Mouse (Mus musculus) thymus, adult 2 months (tissue): ENCODE measurements around the gene Akt1s1. TPM values are rescaled to one million over a fixed set of nuclear protein-coding genes. Genes with fewer than 3 reads are reported as not detected.
A peak's percentile ranks its signal among the peaks of the same experiment; 100 is the strongest.

Source experiments
- DNase-seq: peaks from one replicate; pipeline ENCODE4 v3.0.0; 2021
- H3K27ac ChIP-seq: fragments of 200-500 bp; 2 replicates; pipeline ENCODE4 v1.5.1; 2012; ENCODE audit warnings: low read length, control low read depth; ENCODE audit not compliant: control insufficient read depth, insufficient read depth
- H3K27me3 ChIP-seq: fragments of 200-500 bp; 2 replicates; pipeline ENCODE4 v1.6.1; 2012; ENCODE audit warnings: mild to moderate bottlenecking, low read length, moderate library complexity, mixed read lengths; ENCODE audit not compliant: control insufficient read depth, insufficient read depth
- H3K36me3 ChIP-seq: fragments of 200-500 bp; 2 replicates; pipeline ENCODE4 v1.6.1; 2012; ENCODE audit warnings: mild to moderate bottlenecking, low read length, moderate library complexity; ENCODE audit not compliant: control insufficient read depth, insufficient read depth
- H3K4me1 ChIP-seq: fragments of 200-500 bp; replicated peaks from 2 replicates; pipeline ENCODE4 v1.6.1; 2012; ENCODE audit warnings: low read length; ENCODE audit not compliant: control insufficient read depth, insufficient read depth
- H3K4me3 ChIP-seq: fragments of 200-500 bp; 2 replicates; pipeline ENCODE4 v1.5.1; 2012; ENCODE audit warnings: mild to moderate bottlenecking, low read length, control low read depth, moderate library complexity; ENCODE audit not compliant: control insufficient read depth, insufficient read depth
- CTCF ChIP-seq: fragments of 200-500 bp; IDR thresholded peaks from 2 replicates; pipeline ENCODE4 v1.5.1; 2012; ENCODE audit warnings: mild to moderate bottlenecking, control low read depth, low read length, moderate library complexity, borderline replicate concordance; ENCODE audit not compliant: control insufficient read depth, poor library complexity, insufficient read depth; ENCODE audit errors: extremely low read depth
- POLR2A ChIP-seq: fragments of 200-500 bp; IDR thresholded peaks from 2 replicates; pipeline ENCODE4 v1.6.1; 2012; ENCODE audit warnings: mild to moderate bottlenecking, low read length, control low read depth, moderate library complexity; ENCODE audit not compliant: control insufficient read depth, poor library complexity, insufficient read depth; ENCODE audit errors: extremely low read depth
- WGBS: fragments of 180-500 bp; shearing (Covaris S2); methylation state at CpG from one replicate; pipeline ENCODE4 v1.1.7; 2018; 5-methylcytosine and 5-hydroxymethylcytosine counted together
- polyA plus RNA-seq: library from polyadenylated mRNA; depleted of rRNA; stranded (reverse); fragments of >200 nt; gene quantifications from 2 replicates; pipeline ENCODE4 v1.2.3, GENCODE M21; 2012

The Akt1s1 gene
- polyA plus RNA-seq, 1 experiment = 91.4 TPM

DNA sequence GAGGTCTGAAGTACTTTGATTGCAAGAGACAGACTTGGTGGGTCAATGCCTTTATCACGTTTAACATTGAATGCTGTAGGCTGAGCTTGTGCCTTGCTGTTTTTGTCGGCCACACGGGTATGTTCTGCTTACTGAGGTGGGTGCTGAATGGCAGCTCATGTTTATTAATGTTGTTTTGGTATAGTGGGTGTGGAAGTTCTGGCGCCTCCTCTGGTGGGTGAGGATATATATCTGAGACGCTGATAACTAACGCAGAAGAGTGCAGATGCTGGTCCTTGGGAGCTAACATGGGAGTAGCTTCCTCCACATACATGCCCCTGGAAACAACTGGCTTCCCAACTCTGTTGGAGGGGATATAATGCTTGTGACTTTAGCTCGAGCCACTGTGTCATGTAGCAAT lies 25.4 kb upstream of the Akt1s1 start:
- Histone ChIP-seq H3K4me1 (peaks cover 15% of the 10 kb centered on the region), H3K27ac (no peak overlapping the region), H3K36me3 (no peaks in the 10 kb centered on the region; the same call in 1 of the 2 replicates), H3K4me3 (no peak overlapping the region), H3K27me3 (no peaks in the 10 kb centered on the region)
- TF ChIP-seq CTCF = no peak
- no peak for TF ChIP-seq POLR2A
- no peak for DNase-seq
- WGBS = 66% methylated on average over 7 of the region's 7 CpGs

DNA sequence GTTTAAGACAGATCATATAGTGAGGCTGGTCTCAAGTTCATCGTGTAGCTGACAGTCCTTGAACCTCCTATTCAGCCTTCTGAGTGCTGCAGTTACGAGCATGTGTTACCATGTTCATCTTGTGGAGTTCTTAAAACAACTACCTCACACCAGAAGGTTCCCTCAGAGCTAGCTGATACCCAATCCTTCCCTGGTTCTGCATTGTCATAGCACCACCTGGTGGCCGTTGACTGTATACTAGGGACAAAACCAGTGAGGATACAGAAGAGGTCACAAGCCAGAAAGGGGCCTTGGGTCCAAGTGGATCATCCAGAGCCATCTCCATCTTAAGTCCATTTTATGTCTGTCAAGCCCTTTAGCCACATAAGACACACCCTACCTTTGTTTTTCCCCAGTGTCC lies 23.9 kb upstream of the Akt1s1 start:
- H3K27ac ChIP-seq = no peak overlapping the region
- H3K4me1 ChIP-seq = peaks cover 5% of the 10 kb centered on the region
- TF ChIP-seq POLR2A (no peak), CTCF (no peak)
- DNase-seq = peak; percentile 80
- no peak overlapping the region for H3K4me3 ChIP-seq
- WGBS = 6% methylated on average over 3 of the region's 3 CpGs
- H3K36me3 ChIP-seq = peaks cover 14% of the 10 kb centered on the region
- no peaks in the 10 kb centered on the region for H3K27me3 ChIP-seq

DNA sequence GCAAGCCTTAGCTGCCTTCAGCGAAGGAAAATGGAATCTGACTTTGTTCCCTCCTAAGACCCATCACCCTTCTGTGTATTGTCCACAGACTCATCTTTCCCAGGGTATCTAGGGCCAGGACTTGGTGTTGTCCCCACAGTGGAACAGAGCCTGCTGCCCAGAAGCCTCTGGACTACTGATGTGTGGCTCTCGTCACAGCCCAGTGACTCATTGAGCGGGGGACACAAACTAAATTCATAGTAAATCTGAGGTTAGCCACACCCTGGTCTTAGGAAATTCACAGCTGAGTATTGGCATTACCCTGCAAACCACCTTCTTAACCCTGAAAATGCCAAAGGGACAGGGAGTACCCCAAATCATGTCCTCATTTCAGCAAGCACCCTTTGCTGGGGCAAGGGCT lies 22.0 kb upstream of the Akt1s1 start:
- 91% methylated on average over 3 of the region's 3 CpGs for WGBS
- DNase-seq = no peak
- peaks cover 31% of the 10 kb centered on the region for H3K36me3 ChIP-seq
- peaks cover 3% of the 10 kb centered on the region for H3K4me1 ChIP-seq
- H3K27ac ChIP-seq = no peak overlapping the region
- no peak for TF ChIP-seq POLR2A
- no peak for TF ChIP-seq CTCF
- no peaks in the 10 kb centered on the region for H3K27me3 ChIP-seq
- no peak overlapping the region for H3K4me3 ChIP-seq

DNA sequence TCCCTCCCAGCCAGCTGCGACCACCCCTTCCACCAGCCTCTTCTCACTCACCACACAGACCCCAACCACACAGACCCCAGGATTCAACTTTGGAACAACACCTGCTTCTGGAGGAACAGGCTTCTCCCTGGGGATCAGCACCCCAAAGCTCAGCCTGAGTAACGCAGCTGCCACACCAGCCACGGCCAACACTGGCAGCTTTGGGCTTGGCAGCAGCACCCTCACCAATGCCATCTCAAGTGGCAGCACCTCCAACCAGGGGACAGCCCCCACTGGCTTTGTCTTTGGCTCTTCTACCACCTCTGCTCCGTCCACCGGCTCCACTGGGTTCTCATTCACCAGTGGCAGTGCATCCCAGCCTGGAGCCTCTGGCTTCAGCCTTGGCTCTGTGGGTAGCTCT lies 20.1 kb upstream of the Akt1s1 start:
- DNase-seq = no peak
- Histone ChIP-seq H3K27ac (no peak overlapping the region), H3K27me3 (no peaks in the 10 kb centered on the region), H3K4me3 (no peak overlapping the region), H3K4me1 (peaks cover 3% of the 10 kb centered on the region), H3K36me3 (peaks cover 31% of the 10 kb centered on the region)
- 85% methylated on average over 5 of the region's 5 CpGs for WGBS
- no peak for TF ChIP-seq POLR2A

DNA sequence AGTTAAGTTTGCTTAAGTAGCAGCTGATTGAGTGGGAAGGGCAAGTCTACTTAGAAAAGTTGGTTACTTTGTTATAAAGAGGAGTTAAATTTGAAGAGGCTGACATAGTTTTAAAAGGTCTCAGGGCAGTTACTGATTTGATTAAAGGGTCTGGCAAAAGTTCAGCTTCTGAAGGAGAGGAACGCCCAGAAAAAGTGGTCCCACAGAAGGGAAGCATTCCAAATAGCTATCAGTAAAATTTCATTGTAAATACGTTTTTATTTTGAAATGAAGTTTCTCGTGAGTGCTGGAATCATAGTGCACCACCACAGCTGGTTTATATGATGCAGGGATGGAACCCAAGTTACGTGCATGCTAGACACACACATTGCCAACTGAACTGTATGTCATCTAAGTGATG lies 16.0 kb upstream of the Akt1s1 start:
- 92% methylated on average over 4 of the region's 4 CpGs for WGBS
- Histone ChIP-seq H3K27me3 (no peaks in the 10 kb centered on the region), H3K4me1 (no peaks in the 10 kb centered on the region; the same call in 1 of the 2 replicates), H3K36me3 (peaks cover 31% of the 10 kb centered on the region), H3K27ac (no peak overlapping the region), H3K4me3 (no peak overlapping the region)
- DNase-seq = no peak
- TF ChIP-seq CTCF (no peak), POLR2A (no peak)

DNA sequence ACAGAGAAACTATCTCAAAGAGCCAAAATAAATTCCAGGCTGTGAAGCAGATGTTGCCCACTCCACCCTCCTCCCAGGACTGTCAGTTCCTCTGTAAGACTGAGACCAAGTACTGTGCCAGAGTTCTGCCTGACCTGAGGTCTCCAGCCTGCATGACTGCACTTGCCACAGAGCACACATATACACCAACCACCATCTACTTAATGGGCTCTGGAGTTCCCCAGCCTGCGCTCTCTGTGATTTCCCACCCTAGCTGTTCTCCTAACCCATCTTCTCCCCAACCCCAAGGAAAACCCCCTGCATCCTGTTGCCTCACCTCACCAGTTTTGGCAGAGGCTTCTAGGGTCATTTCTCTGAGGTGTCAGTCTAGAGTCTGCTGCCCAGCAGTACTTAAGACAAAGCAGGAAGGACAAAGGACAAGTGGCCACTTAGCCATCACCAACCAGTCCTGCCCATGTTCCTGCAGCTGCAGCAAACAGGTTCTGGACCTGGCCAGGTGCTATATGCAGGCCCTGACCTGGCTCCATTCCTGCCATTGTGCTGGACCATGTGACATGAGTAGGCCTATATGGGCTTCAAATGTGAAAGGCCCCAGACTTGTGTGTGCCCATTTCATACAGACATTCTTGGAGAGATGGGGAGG lies 13.3 kb upstream of the Akt1s1 start:
- H3K4me1 ChIP-seq = peaks cover 11% of the 10 kb centered on the region
- no peak for TF ChIP-seq CTCF
- no peak for TF ChIP-seq POLR2A
- peaks cover 11% of the 10 kb centered on the region for H3K36me3 ChIP-seq
- DNase-seq = no peak
- H3K4me3 ChIP-seq = no peak overlapping the region
- H3K27ac ChIP-seq = no peak overlapping the region
- 92% methylated on average over 1 of the region's 1 CpGs for WGBS
- peaks cover 2% of the 10 kb centered on the region; the same call in 1 of the 2 replicates for H3K27me3 ChIP-seq

DNA sequence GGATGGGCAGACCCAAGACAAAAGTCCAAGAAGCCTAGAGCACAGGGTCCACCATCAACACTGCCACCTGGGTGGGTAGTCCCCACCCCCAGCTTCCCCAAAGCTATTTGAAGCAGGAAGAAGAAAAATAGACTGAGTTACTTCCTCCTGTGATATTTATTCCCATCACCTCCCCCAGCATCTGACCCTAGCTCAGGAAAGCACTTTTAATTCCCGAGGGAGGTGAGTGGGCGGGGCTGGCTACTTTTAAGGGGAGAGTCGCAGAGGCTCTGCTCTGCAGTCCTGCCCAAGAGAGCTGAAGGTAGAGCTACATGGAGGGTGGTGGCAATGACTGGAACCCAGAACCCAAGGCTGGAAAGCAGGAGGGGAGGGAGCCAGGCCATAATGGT lies 12.8 kb upstream of the Akt1s1 start:
- no peak for DNase-seq
- peaks cover 9% of the 10 kb centered on the region for H3K36me3 ChIP-seq
- H3K4me1 ChIP-seq = peaks cover 11% of the 10 kb centered on the region
- H3K27ac ChIP-seq = no peak overlapping the region
- TF ChIP-seq CTCF = no peak
- no peak for TF ChIP-seq POLR2A
- WGBS = 58% methylated on average over 3 of the region's 3 CpGs
- H3K27me3 ChIP-seq = peaks cover 2% of the 10 kb centered on the region; the same call in 1 of the 2 replicates
- H3K4me3 ChIP-seq = peak overlapping the region; percentile 19; the same call in 1 of the 2 replicates
